Mouse (Mus musculus) small intestine, adult 2 months (tissue): ENCODE measurements around the gene Slc25a5.

Experiments used
- CTCF ChIP-seq: fragments of 200-500 bp; IDR thresholded peaks from 2 replicates; pipeline ENCODE4 v1.5.1; 2012; ENCODE audit warnings: low read depth, mild to moderate bottlenecking, control low read depth, inconsistent platforms, low read length, moderate library complexity, mixed read lengths; ENCODE audit not compliant: insufficient replicate concordance, insufficient read length; ENCODE audit errors: extremely low read depth
- POLR2A ChIP-seq: fragments of 200-500 bp; IDR thresholded peaks from 2 replicates; pipeline ENCODE4 v1.6.1; 2012; ENCODE audit warnings: low read depth, mild to moderate bottlenecking, control low read depth, inconsistent platforms, low read length, moderate library complexity

DNA sequence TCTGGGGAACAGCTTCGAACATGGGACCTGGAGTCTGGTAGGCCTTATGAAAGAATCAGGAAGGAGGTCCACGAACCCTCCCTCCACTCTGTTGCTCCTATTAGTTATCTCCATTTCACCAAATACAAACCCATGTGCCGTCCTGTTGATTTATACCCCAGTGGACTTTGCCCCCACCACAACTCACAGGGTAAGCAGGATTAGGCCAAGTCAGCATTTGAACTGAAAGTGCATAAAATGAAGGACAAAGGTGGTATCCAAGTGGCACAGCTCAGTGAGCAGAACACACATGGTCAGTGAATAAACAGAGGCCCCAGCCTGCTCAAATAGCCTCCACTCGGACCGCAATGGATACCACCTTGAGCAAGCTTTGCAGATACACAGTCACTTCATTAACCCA lies 33.2 kb upstream of the Slc25a5 start:
- no peak for TF ChIP-seq CTCF
- no peak for TF ChIP-seq POLR2A
